In the genomic region with DNA sequence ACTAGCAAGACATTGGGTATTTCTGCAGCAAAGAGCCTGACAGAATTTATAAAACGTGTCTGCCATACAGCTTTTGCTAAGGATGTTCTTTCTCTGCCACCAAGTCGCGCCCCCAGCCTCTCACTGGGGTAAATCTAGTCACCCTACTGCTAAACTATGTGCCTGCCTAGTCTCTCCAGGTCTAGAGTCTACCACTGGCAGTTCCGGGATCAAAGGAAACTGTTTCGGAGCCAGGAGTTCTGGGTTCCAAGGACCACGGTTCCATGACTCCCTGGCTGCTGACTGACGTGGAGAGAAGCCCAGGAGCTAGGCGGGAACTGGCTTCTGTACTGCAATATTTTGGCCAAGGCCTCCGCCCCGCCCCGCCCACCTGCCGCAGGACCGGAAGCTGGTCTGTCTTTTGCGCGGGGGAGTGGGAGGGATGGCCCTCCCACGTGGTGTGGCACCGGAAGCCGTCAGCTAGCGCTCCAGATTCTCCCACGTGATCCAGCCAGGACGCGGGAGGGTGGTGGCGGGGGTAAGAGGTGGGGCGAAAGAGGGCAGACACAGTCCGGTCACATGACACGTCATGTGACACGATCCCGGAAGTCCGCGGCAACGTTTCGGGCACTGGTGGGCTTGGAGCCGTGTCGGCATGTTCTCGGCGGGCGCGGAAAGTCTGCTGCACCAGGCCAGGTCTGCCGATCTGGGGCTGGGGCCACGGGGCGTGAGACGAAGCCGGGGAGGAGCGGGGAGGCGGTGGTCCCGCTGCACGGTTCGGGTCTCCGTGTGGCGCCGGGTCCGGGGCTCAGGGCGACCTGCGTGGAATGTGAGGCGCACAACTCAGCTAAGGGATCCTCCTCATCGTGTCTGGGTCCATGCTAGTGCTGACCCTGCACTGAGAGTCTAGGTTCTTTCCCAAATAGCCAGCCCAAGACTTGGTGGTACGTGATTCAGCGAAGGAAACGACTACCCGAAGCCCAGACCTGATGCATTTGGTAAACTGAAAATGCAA, we compare ENCODE assay signal across 8 mouse cellular contexts. TPM values are rescaled to one million over a fixed set of nuclear protein-coding genes. Genes with fewer than 3 reads are reported as not detected.
DNase-seq lines count a peak whose midpoint lies in the region; ATAC-seq and TF ChIP-seq lines count a peak whose summit lies in the region.

A gene (plus strand): TSS at position 484 of the 994 bp plus-strand sequence.

- peak; percentile 93 for ATAC-seq in activated CD4-positive, CD25-positive, alpha-beta regulatory T cell, adult 4 months
- ATAC-seq in megakaryocyte progenitor cell, adult 5-6 weeks (replicated peaks; ENCODE audit: poor library complexity) = peak; percentile 90

- H3K4me3 ChIP-seq in cortical plate, adult 2 months (ENCODE audit: insufficient read depth, low read length) = peak within 1 kb of the TSS; percentile 88

- peak; percentile 90 to 93 for DNase-seq in gastrocnemius, adult 8-10 months (ENCODE audit: low spot score in 2 of 2)
- peak; percentile 96 for DNase-seq in induced T-regulatory cell, adult 2 months (ENCODE audit: low read depth)
- peak; percentile 88 to 92 for DNase-seq in left cerebral cortex, adult 9 months (ENCODE audit: low spot score in 2 of 2)
- peak; percentile 86 for DNase-seq in right cerebral cortex, postnatal 14 days
- peak; percentile 85 to 94 for DNase-seq in urinary bladder, postnatal 36 days (ENCODE audit: low spot score in 2 of 2)

- peak within 1 kb of the TSS; percentile 75 for H3K27ac ChIP-seq in cortical plate, adult 2 months (ENCODE audit: insufficient read depth, low read length)

- peak; percentile 44; the same call in 1 of the 2 replicates for TF ChIP-seq POLR2A in cortical plate, adult 2 months (IDR thresholded peaks at IDR 0.05; ENCODE audit: extremely low read depth, insufficient read depth, low read length)

- TF ChIP-seq CTCF in cortical plate, adult 2 months (IDR thresholded peaks at IDR 0.05; ENCODE audit: extremely low read depth, insufficient read depth, low read length) = no peak

- no peaks in the 10 kb centered on the region for H3K4me1 ChIP-seq in cortical plate, adult 2 months (ENCODE audit: control insufficient read depth, insufficient read depth, low read length)

RNA-seq across cellular contexts. Expression of the gene that starts here (rescaled TPM):
- polyA plus RNA-seq in activated CD4-positive, CD25-positive, alpha-beta regulatory T cell, adult 4 months (2017; shearing (Covaris generic)) = 10 to 100 TPM; 12.0 to 24.8 TPM
- polyA plus RNA-seq in cortical plate, adult 2 months (2012; rRNA removed) = 31.5 and 32.5 TPM in 2 replicates
- total RNA-seq in gastrocnemius, adult 8-10 months (2022) = 1 to 10 TPM; 3.7 to 5.0 (median 4.1) TPM
- total RNA-seq in megakaryocyte progenitor cell, adult 5-6 weeks (2015) = 5.6 and 6.8 TPM in 2 replicates
- total RNA-seq in megakaryocyte progenitor cell, adult 5-6 weeks (2017) = 4.7 and 8.0 TPM in 2 replicates

Comparison
In these comparisons a context has a peak if more than half of its experiments do, and no peak if none do; other contexts are left out.
1. Peak in every context shown above with its lines: DNase-seq, ATAC-seq, H3K4me3 ChIP-seq and H3K27ac ChIP-seq.